Mouse (Mus musculus) liver, embryonic 13.5 days (tissue): ENCODE results near the gene Diaph3. TPM values are rescaled to one million over a fixed set of nuclear protein-coding genes. Genes with fewer than 3 reads are reported as not detected.

Experiments
- ATAC-seq: fragments of 200-750 bp; cut with Nextera tagmentation; 2 replicates; pipeline ENCODE4 v1.8.0; 2017; ENCODE audit warnings: low read depth, mild to moderate bottlenecking, moderate number of reproducible peaks, moderate library complexity
- DNase-seq: peaks from one replicate; pipeline ENCODE4 v3.0.0; 2022
- H3K27ac ChIP-seq: fragments of 300-500 bp; sonication (generic); 2 replicates; pipeline ENCODE4 v1.5.1; 2015; ENCODE audit warnings: moderate library complexity, mild to moderate bottlenecking, inconsistent platforms
- H3K27me3 ChIP-seq: fragments of 300-500 bp; sonication (generic); 2 replicates; pipeline ENCODE4 v1.6.1; 2015; ENCODE audit warnings: mild to moderate bottlenecking, inconsistent platforms
- H3K36me3 ChIP-seq: fragments of 300-500 bp; sonication (generic); 2 replicates; pipeline ENCODE4 v1.6.1; 2015; ENCODE audit warnings: mild to moderate bottlenecking, inconsistent platforms
- H3K4me1 ChIP-seq: fragments of 300-500 bp; sonication (generic); replicated peaks from 2 replicates; pipeline ENCODE4 v1.6.1; 2015; ENCODE audit warnings: inconsistent platforms
- H3K4me2 ChIP-seq: fragments of 300-500 bp; sonication (generic); 2 replicates; pipeline ENCODE4 v1.6.1; 2015; ENCODE audit warnings: inconsistent platforms, mild to moderate bottlenecking, moderate library complexity
- H3K4me3 ChIP-seq: fragments of 300-500 bp; sonication (generic); replicated peaks from 2 replicates; pipeline ENCODE4 v1.5.1; 2015; ENCODE audit warnings: mild to moderate bottlenecking, inconsistent platforms
- H3K9ac ChIP-seq: fragments of 300-500 bp; sonication (generic); 2 replicates; pipeline ENCODE4 v1.6.1; 2015; ENCODE audit warnings: mild to moderate bottlenecking, inconsistent platforms
- H3K9me3 ChIP-seq: fragments of 300-500 bp; sonication (generic); replicated peaks from 2 replicates; pipeline ENCODE4 v1.6.1; 2016; ENCODE audit warnings: inconsistent platforms
- WGBS: fragments of 180-500 bp; shearing (Covaris S2); methylation state at CpG from one replicate; pipeline ENCODE4 v1.1.7; 2015; ENCODE audit not compliant: insufficient replicate concordance; 5-methylcytosine and 5-hydroxymethylcytosine counted together
- polyA plus RNA-seq: library from polyadenylated mRNA; unstranded; fragments of >200 nt; fragmentation: Nextera tagmentation; extraction: Ambion mirVana; gene quantifications from 2 replicates; pipeline ENCODE4 v1.2.1, GENCODE M21; 2015

The Diaph3 gene
- polyA plus RNA-seq, 1 experiment from 2014 or later, result 17.5 TPM

DNA sequence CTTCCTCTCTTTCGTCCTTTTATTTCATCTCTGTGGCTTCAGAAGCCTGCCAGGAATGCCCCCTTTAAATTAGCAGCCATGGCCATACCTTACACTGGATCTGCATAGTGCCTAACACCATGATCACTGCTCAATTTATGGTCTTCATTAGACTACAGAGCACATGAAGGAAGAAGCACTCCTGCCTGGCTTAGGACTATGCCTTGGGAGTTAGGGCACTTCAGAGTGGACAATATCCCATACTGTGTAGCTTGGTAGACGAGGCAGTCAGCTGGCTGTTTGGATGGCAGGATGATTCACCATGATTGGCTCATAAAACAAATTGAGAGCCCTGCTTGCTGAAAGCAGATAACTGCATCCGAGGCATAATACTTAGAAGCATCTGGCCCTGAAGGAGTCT is 204.6 kb downstream of the Diaph3 start:
- no peak for ATAC-seq
- 74% methylated on average over 3 of the region's 3 CpGs for WGBS
- no peak overlapping the region for H3K4me3 ChIP-seq
- no peak overlapping the region for H3K27ac ChIP-seq
- no peaks in the 10 kb centered on the region for H3K9me3 ChIP-seq
- no peak for DNase-seq
- no peak overlapping the region for H3K4me2 ChIP-seq
- H3K4me1 ChIP-seq, result no peaks in the 10 kb centered on the region
- 0 out of 2 replicates have a peak, but pooled peaks cover 3% of the 10 kb centered on the region for H3K36me3 ChIP-seq
- no peaks in the 10 kb centered on the region for H3K27me3 ChIP-seq
- H3K9ac ChIP-seq, result no peak overlapping the region

DNA sequence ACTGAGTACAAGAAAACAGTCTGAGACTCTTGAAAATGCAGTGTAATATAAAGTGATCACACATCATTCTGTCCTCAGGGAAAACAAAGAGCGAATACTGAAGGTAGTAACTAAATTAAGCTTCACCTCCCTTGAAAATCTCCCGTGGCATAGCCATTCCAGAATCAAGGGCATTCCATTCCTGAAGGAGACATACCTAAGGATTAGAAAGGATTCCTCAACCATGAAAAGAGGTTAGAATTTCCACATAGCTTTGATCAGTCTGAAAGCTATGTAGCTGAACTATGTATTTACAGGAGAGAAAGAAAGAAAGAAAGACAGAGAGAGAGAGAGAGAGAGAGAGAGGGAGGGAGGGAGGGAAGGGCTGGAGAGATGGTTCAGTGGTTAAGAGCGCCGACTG is 210.3 kb downstream of the Diaph3 start:
- no peaks in the 10 kb centered on the region for H3K27me3 ChIP-seq
- 89% methylated on average over 4 of the region's 4 CpGs for WGBS
- no peaks in the 10 kb centered on the region for H3K4me1 ChIP-seq
- ATAC-seq, result no peak
- no peak for DNase-seq
- H3K9ac ChIP-seq, result no peak overlapping the region
- no peaks in the 10 kb centered on the region for H3K36me3 ChIP-seq
- no peak overlapping the region for H3K4me2 ChIP-seq
- H3K27ac ChIP-seq, result no peak overlapping the region
- H3K4me3 ChIP-seq, result no peak overlapping the region
- H3K9me3 ChIP-seq, result no peaks in the 10 kb centered on the region

DNA sequence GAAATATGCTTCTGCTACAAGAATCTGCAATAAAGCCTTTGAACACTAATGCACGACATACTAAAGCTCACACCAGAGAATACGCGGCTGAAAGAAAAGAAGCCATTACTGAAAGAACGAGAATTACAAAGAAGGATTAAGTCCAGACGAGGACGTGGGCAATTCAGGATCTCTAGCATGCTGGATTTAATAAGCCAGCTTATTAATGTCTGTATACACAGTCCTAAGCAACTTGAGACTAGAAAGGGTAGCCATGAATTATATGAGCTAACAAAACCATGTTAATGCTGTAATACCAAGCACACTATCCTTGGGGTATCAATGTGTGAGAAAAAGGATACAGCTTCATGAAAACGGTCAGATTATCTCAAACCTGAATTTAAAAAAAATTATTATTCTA is 214.2 kb downstream of the Diaph3 start:
- H3K9ac ChIP-seq, result no peak overlapping the region
- no peak for DNase-seq
- WGBS, result 86% methylated on average over 7 of the region's 7 CpGs
- no peak for ATAC-seq
- H3K36me3 ChIP-seq, result no peaks in the 10 kb centered on the region
- H3K27ac ChIP-seq, result no peak overlapping the region
- no peak overlapping the region for H3K4me3 ChIP-seq
- H3K27me3 ChIP-seq, result no peaks in the 10 kb centered on the region
- H3K9me3 ChIP-seq, result no peaks in the 10 kb centered on the region
- no peak overlapping the region for H3K4me2 ChIP-seq
- H3K4me1 ChIP-seq, result no peaks in the 10 kb centered on the region

DNA sequence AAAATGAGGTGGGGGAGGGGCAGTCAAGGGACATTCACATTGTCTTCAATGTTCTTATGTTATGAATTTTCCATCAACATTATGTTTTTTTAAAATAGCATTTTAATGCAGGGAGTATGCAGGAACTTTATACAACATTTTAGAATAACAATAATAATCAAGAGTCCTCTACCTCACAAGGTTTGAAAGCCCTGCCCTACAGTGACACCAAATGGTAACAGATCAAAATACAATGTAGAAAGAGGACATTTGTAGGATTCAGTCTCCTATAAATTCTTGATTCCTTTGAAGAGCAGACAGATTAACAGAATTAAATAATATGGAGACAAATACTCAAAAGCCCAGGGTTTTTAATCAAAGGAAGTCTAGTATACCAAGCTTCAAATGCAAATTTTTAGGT is 242.1 kb downstream of the Diaph3 start:
- H3K27ac ChIP-seq, result no peak overlapping the region
- H3K36me3 ChIP-seq, result peaks cover 27% of the 10 kb centered on the region
- H3K9ac ChIP-seq, result no peak overlapping the region
- H3K4me3 ChIP-seq, result no peak overlapping the region
- no peaks in the 10 kb centered on the region for H3K9me3 ChIP-seq
- no peaks in the 10 kb centered on the region for H3K4me1 ChIP-seq
- DNase-seq (no peak), ATAC-seq (no peak)
- no peaks in the 10 kb centered on the region for H3K27me3 ChIP-seq
- no peak overlapping the region for H3K4me2 ChIP-seq

- Histone ChIP-seq H3K4me2 (no peak overlapping the region), H3K27ac (no peak overlapping the region), H3K27me3 (no peaks in the 10 kb centered on the region), H3K9ac (no peak overlapping the region), H3K4me3 (no peak overlapping the region), H3K36me3 (peaks cover 11% of the 10 kb centered on the region), H3K4me1 (0 out of 2 replicates have a peak, but pooled peaks cover 4% of the 10 kb centered on the region), H3K9me3 (no peaks in the 10 kb centered on the region)
- no peak for ATAC-seq
- DNase-seq, result no peak
- WGBS, result 62% methylated on average over 3 of the region's 3 CpGs
These were observed 251.8 kb downstream of the Diaph3 start for GRCm38 (mm10) chr14:86889070-86889804.

DNA sequence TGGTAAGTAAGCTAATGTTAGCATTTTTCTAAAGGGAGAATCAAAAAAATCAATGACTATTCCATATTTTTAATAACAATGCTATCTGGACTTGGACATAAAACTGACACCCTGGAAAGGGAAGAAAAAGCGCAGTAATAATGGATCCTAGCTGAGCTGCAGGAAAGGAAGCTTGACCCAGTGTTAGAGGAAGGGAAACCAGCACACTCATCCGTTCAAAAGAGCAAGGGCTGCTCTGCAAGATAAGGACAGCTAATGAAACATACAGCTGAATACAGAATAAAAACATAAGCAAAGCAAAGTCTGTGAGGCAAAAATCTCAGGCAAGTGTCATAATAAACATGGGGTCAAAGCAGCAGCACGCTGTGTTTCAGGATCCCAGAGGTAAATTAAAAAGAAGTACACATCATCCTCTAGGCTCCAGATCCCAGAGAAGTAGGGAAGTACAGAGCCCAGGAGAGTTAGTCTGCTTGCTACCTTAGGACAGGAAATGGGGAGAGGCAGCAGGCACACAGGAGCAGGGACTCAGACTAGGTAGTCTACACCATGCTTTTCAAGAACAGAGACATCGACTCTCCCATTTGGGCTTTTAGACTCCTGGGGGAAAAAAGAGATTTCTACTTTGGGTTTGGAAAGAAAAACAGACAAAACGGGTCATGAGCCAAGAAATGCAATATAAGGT is 255.5 kb downstream of the Diaph3 start:
- ATAC-seq, result 0 out of 2 replicates have a peak, but pooled peaks have one; percentile 43
- 44% methylated on average over 5 of the region's 5 CpGs for WGBS
- H3K27me3 ChIP-seq, result no peaks in the 10 kb centered on the region

GRCm38 (mm10) chr14:86869536-86869935 is 271.5 kb downstream of the Diaph3 start:
- 82% methylated on average over 5 of the region's 5 CpGs for WGBS
- Histone ChIP-seq H3K9me3 (no peaks in the 10 kb centered on the region), H3K9ac (no peak overlapping the region), H3K27ac (no peak overlapping the region), H3K4me3 (no peak overlapping the region), H3K36me3 (peaks cover 13% of the 10 kb centered on the region), H3K27me3 (no peaks in the 10 kb centered on the region), H3K4me1 (no peaks in the 10 kb centered on the region), H3K4me2 (no peak overlapping the region)
- no peak for DNase-seq
- no peak for ATAC-seq

More for the DNA sequence above, 255.5 kb downstream of the Diaph3 start:
- no peak overlapping the region for H3K9ac ChIP-seq
- no peak for DNase-seq
- H3K9me3 ChIP-seq, result no peaks in the 10 kb centered on the region
- H3K27ac ChIP-seq, result no peak overlapping the region
- H3K4me2 ChIP-seq, result no peak overlapping the region
- 0 out of 2 replicates have a peak, but pooled peaks cover 4% of the 10 kb centered on the region for H3K4me1 ChIP-seq
- H3K36me3 ChIP-seq, result no peaks in the 10 kb centered on the region
- no peak overlapping the region for H3K4me3 ChIP-seq

DNA sequence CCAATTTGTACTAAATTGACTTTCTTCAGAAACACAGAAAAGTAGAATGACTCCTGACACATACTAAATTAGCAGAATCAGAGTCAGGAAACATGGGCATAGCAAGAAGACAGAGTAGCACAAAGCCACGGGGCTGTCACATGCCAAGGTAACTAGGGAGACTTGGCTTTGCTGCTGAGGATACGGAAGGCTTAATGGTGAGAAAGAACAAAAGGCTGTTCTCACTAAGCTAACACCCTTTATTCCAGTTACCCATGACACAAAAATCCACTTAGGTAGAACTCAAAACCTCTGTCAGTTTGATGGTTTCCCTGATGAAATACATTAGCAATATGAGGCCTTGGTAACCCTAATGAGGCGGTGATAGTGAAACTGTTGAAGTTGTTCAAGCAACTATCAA is 273.9 kb downstream of the Diaph3 start:
- 84% methylated on average over 3 of the region's 3 CpGs for WGBS
- H3K9ac ChIP-seq, result no peak overlapping the region
- no peaks in the 10 kb centered on the region for H3K4me1 ChIP-seq
- H3K4me2 ChIP-seq, result no peak overlapping the region
- H3K9me3 ChIP-seq, result no peaks in the 10 kb centered on the region
- no peaks in the 10 kb centered on the region for H3K27me3 ChIP-seq
- DNase-seq, result no peak
- H3K27ac ChIP-seq, result no peak overlapping the region
- H3K36me3 ChIP-seq, result peaks cover 13% of the 10 kb centered on the region
- no peak overlapping the region for H3K4me3 ChIP-seq
- no peak for ATAC-seq

GRCm38 (mm10) chr14:86864053-86864452 is 277.0 kb downstream of the Diaph3 start:
- Histone ChIP-seq H3K4me1 (no peaks in the 10 kb centered on the region), H3K36me3 (peaks cover 8% of the 10 kb centered on the region), H3K4me2 (no peak overlapping the region), H3K9ac (no peak overlapping the region), H3K4me3 (no peak overlapping the region), H3K9me3 (no peaks in the 10 kb centered on the region), H3K27me3 (no peaks in the 10 kb centered on the region), H3K27ac (no peak overlapping the region)
- WGBS, result 70% methylated on average over 3 of the region's 3 CpGs
- ATAC-seq, result no peak
- no peak for DNase-seq

DNA sequence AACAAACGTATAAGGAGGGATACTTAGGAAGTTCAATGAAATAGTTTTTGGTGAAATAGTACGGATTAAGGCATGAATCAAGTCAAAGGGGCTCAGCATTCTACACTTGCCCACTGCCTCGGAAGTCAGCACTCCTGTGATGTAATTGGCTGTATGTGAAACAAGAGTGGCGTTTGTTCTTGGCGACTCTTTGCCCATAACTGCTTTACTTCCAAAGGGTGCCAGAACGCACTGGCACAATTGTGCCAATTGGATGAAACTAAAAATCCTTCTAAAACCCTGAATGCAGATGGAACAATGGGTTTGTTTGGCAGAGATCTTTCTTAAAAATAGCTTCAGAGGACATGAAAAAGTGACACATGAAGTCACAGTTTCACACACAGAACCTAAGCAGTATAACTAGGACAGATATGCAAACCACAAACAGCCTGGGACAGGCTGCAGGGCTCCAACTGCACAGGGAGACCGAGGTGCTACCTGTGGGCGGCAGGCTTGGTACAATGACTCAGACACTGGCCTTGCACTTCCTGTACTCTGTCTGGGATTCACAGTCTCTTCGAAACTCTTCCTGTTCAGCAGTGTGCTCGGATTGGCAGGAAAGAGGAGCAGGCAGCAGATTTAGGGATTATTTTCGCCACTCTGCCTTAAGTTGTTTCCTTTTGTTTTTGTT is 279.6 kb downstream of the Diaph3 start:
- H3K4me2 ChIP-seq, result no peak overlapping the region
- H3K4me3 ChIP-seq, result no peak overlapping the region
- H3K36me3 ChIP-seq, result peaks cover 7% of the 10 kb centered on the region
- no peak overlapping the region for H3K27ac ChIP-seq
- ATAC-seq (no peak), DNase-seq (no peak)
- WGBS, result 66% methylated on average over 11 of the region's 11 CpGs
- H3K9me3 ChIP-seq, result no peaks in the 10 kb centered on the region
- no peak overlapping the region for H3K9ac ChIP-seq
- H3K27me3 ChIP-seq, result no peaks in the 10 kb centered on the region
- H3K4me1 ChIP-seq, result no peaks in the 10 kb centered on the region

DNA sequence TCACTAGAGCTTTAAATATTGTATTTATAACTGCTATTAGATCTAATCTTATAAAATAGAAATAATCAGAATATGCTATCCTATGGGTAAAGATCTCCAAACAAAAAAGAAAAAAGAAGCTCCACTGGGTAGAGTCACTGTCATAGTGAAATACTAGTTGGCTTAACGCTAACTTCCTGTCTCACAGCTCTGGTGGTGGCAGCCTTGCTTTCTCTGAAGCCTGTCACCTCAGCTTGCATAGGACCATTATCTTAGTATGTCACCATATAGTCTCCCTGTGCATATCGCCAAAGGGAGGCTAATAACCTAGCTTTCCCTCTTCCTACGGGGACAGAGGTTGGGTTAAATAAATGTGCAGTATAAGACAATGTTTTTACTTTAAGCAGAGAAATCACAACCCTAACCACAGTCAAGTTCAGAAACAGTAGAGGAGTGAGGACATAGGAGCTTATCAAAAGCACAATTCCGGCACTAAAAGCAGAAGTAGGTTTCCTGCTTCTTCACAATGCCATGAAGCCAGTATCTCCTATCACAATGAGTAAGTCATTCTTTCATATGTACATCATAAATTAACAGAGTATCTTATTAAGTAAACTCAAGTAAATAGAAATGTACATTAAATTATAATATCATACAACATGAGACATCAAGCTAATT is 293.8 kb downstream of the Diaph3 start:
- DNase-seq (no peak), ATAC-seq (no peak)
- WGBS, result 21% methylated on average over 4 of the region's 4 CpGs
- H3K4me3 ChIP-seq, result no peak overlapping the region
- H3K4me2 ChIP-seq, result no peak overlapping the region
- H3K27ac ChIP-seq, result no peak overlapping the region
- H3K36me3 ChIP-seq, result no peaks in the 10 kb centered on the region
- no peak overlapping the region for H3K9ac ChIP-seq
- no peaks in the 10 kb centered on the region for H3K9me3 ChIP-seq
- no peaks in the 10 kb centered on the region for H3K4me1 ChIP-seq
- no peaks in the 10 kb centered on the region for H3K27me3 ChIP-seq
